ENCODE assay signal across 31 mouse cellular contexts in genomic region chr9:123486635-123487034, GRCm38 (mm10). TPM values are rescaled to one million over a fixed set of nuclear protein-coding genes. Genes with fewer than 3 reads are reported as not detected.
DNase-seq lines count a peak whose midpoint lies in the region; ATAC-seq and TF ChIP-seq lines count a peak whose summit lies in the region.
"Had no signal": no experiment of that assay in that cellular context is flagged by ENCODE, and none has a peak within 500 bp of the region (broad histone marks: within the 10 kb centered on the region; RNA-seq: fewer than 3 reads in every experiment).

No protein-coding gene starts in this region.

- H3K4me1 ChIP-seq in heart, embryonic 15.5 days (replicated peaks) = peaks cover 86% of the 10 kb centered on the region
- peaks cover 86% of the 10 kb centered on the region for H3K4me1 ChIP-seq in heart, embryonic 12.5 days (replicated peaks)
- peaks cover 34% of the 10 kb centered on the region for H3K4me1 ChIP-seq in embryonic facial prominence, embryonic 14.5 days (ENCODE audit: control insufficient read depth, insufficient read depth, low read length)
- H3K4me1 ChIP-seq in megakaryocyte, embryonic 14.5 days = peaks cover 90% of the 10 kb centered on the region

- ATAC-seq in heart, embryonic 15.5 days (replicated peaks; ENCODE audit: insufficient number of reproducible peaks, insufficient read depth, low FRiP score, low read depth) = no peak
- no peak for ATAC-seq in heart, embryonic 12.5 days (ENCODE audit: insufficient number of reproducible peaks, low FRiP score)
- ATAC-seq in embryonic facial prominence, embryonic 14.5 days (ENCODE audit: low read depth) = no peak
- no peak for ATAC-seq in granulocyte monocyte progenitor cell, adult 5-6 weeks (replicated peaks; ENCODE audit: poor library complexity, severe bottlenecking)
- ATAC-seq: forebrain, embryonic 13.5 days; inflammation-experienced regulatory T-cells, adult 6 months; midbrain, embryonic 16.5 days; Patski had no signal

- H3K4me3 ChIP-seq in gastrocnemius, adult 2 months = peak overlapping the region; percentile 50
- no peak overlapping the region for H3K4me3 ChIP-seq in heart, embryonic 15.5 days
- no peak overlapping the region for H3K4me3 ChIP-seq in heart, embryonic 12.5 days
- no peak overlapping the region for H3K4me3 ChIP-seq in embryonic facial prominence, embryonic 14.5 days (ENCODE audit: low read depth, low read length)
- H3K4me3 ChIP-seq in megakaryocyte, embryonic 14.5 days (replicated peaks) = peak overlapping the region; percentile 21
- H3K4me3 ChIP-seq: embryonic facial prominence, embryonic 15.5 days; forebrain, embryonic 13.5 days; hindbrain, embryonic 15.5 days; limb, embryonic 13.5 days had no signal

- H3K27me3 ChIP-seq in heart, embryonic 15.5 days = no peaks in the 10 kb centered on the region
- H3K27me3 ChIP-seq in heart, embryonic 12.5 days (replicated peaks) = no peaks in the 10 kb centered on the region
- no peaks in the 10 kb centered on the region for H3K27me3 ChIP-seq in embryonic facial prominence, embryonic 14.5 days (replicated peaks; ENCODE audit: control insufficient read depth, insufficient read depth, low read length)
- no peaks in the 10 kb centered on the region for H3K27me3 ChIP-seq in megakaryocyte, embryonic 14.5 days (replicated peaks)
- H3K27me3 ChIP-seq: embryonic facial prominence, embryonic 15.5 days; forebrain, embryonic 13.5 days; hindbrain, embryonic 15.5 days; limb, embryonic 13.5 days; Patski had no signal

- intact Hi-C loops in gastrocnemius, adult 2 months (cut with DNase I) = no loop called here

- peaks cover 15% of the 10 kb centered on the region for H3K36me3 ChIP-seq in heart, embryonic 15.5 days
- peaks cover 33% of the 10 kb centered on the region for H3K36me3 ChIP-seq in heart, embryonic 12.5 days
- H3K36me3 ChIP-seq in embryonic facial prominence, embryonic 14.5 days (ENCODE audit: control insufficient read depth, insufficient read depth, low read length) = peaks cover 32% of the 10 kb centered on the region; the same call in 1 of the 2 replicates
- H3K36me3 ChIP-seq in megakaryocyte, embryonic 14.5 days (replicated peaks; ENCODE audit: low read length) = peaks cover 71% of the 10 kb centered on the region
- H3K36me3 ChIP-seq: hindbrain, embryonic 15.5 days had no signal

- no peak overlapping the region for H3K9ac ChIP-seq in heart, embryonic 15.5 days
- no peak overlapping the region for H3K9ac ChIP-seq in heart, embryonic 12.5 days
- H3K9ac ChIP-seq in embryonic facial prominence, embryonic 14.5 days (ENCODE audit: low read depth, low read length) = peak overlapping the region; percentile 25; the same call in 1 of the 2 replicates
- H3K9ac ChIP-seq: embryonic facial prominence, embryonic 15.5 days; forebrain, embryonic 13.5 days; hindbrain, embryonic 15.5 days; limb, embryonic 13.5 days; liver, embryonic 14.5 days; lung, embryonic 14.5 days had no signal

- 70% methylated on average over 3 of the region's 3 CpGs for WGBS in heart, embryonic 15.5 days
- WGBS in heart, embryonic 12.5 days = 67% methylated on average over 3 of the region's 3 CpGs
- WGBS in embryonic facial prominence, embryonic 14.5 days = 58% methylated on average over 3 of the region's 3 CpGs

- H3K9me3 ChIP-seq in heart, embryonic 15.5 days (replicated peaks) = no peaks in the 10 kb centered on the region
- H3K9me3 ChIP-seq in heart, embryonic 12.5 days (replicated peaks) = no peaks in the 10 kb centered on the region
- H3K9me3 ChIP-seq in embryonic facial prominence, embryonic 14.5 days (ENCODE audit: control insufficient read depth, low read length) = no peaks in the 10 kb centered on the region
- H3K9me3 ChIP-seq in megakaryocyte, embryonic 14.5 days = no peaks in the 10 kb centered on the region
- H3K9me3 ChIP-seq: embryonic facial prominence, embryonic 15.5 days; forebrain, embryonic 13.5 days; hindbrain, embryonic 15.5 days; limb, embryonic 13.5 days had no signal

- H3K4me2 ChIP-seq in heart, embryonic 15.5 days = no peak overlapping the region
- no peak overlapping the region for H3K4me2 ChIP-seq in heart, embryonic 12.5 days
- H3K4me2 ChIP-seq in embryonic facial prominence, embryonic 14.5 days (ENCODE audit: low read depth, low read length) = no peak overlapping the region
- H3K4me2 ChIP-seq: embryonic facial prominence, embryonic 15.5 days; forebrain, embryonic 13.5 days; heart, embryonic 11.5 days; hindbrain, embryonic 15.5 days; limb, embryonic 13.5 days; lung, embryonic 14.5 days; midbrain, embryonic 11.5 days had no signal

- peak overlapping the region; percentile 96 for H3K27ac ChIP-seq in gastrocnemius, adult 2 months
- H3K27ac ChIP-seq in heart, embryonic 15.5 days = peak overlapping the region; percentile 6; the same call in 1 of the 2 replicates
- no peak overlapping the region for H3K27ac ChIP-seq in heart, embryonic 12.5 days (ENCODE audit: poor library complexity, severe bottlenecking)
- H3K27ac ChIP-seq in embryonic facial prominence, embryonic 14.5 days (replicated peaks; ENCODE audit: low read depth, low read length) = no peak overlapping the region; the same call in 1 of the 2 replicates
- H3K27ac ChIP-seq: embryonic facial prominence, embryonic 15.5 days; forebrain, embryonic 13.5 days; hindbrain, embryonic 15.5 days; kidney, postnatal 0 days; limb, embryonic 13.5 days; liver, embryonic 14.5 days had no signal

- TF ChIP-seq CTCF in gastrocnemius, adult 2 months (IDR thresholded peaks at IDR 0.05) = no peak

- no peak for DNase-seq in gastrocnemius, adult 2 months
- DNase-seq in gastrocnemius, postnatal 10 days = no peak
- DNase-seq in embryonic facial prominence, embryonic 14.5 days (ENCODE audit: low spot score) = no peak
- no peak for DNase-seq in urinary bladder, postnatal 25 days (ENCODE audit: low spot score)
- DNase-seq: adrenal gland, postnatal 14 days; cerebellum, adult 11-12 months; cerebellum, adult 9-11 months; embryo, embryonic 11 days; gastrocnemius, postnatal 25 days; kidney, adult 8-10 months; kidney, postnatal 4 days; lung, embryonic 14.5 days; lung, postnatal 14 days; right cerebral cortex, adult 18-20 months; thymus, adult 2 months; thymus, postnatal 4 days had no signal

RNA-seq across cellular contexts. Expression of gene Limd1, which starts 8.1 kb away (rescaled TPM):
- total RNA-seq in gastrocnemius, adult 2 months (2021) = 10 to 100 TPM; 31.5 to 41.1 TPM
- total RNA-seq in gastrocnemius, postnatal 10 days (2021) = 10 to 100 TPM; 34.7 to 35.3 TPM
- 50.3 and 56.1 TPM in 2 replicates for polyA plus RNA-seq in heart, embryonic 15.5 days (2015; fragmentation: Nextera tagmentation; extraction: Ambion mirVana)
- polyA plus RNA-seq in heart, embryonic 12.5 days (2016; fragmentation: Nextera tagmentation; extraction: Ambion mirVana) = 37.8 and 40.8 TPM in 2 replicates
- 54.0 and 56.5 TPM in 2 replicates for polyA plus RNA-seq in embryonic facial prominence, embryonic 14.5 days (2014; fragmentation: Nextera tagmentation; extraction: Ambion mirVana)
- polyA plus RNA-seq in megakaryocyte, embryonic 14.5 days (2012; ENCODE audit: insufficient read depth, low replicate concordance) = 5.0 and 8.8 TPM in 2 replicates
- 26.3 and 29.8 TPM in 2 replicates for total RNA-seq in granulocyte monocyte progenitor cell, adult 5-6 weeks (2014; fragmentation: Nextera tagmentation)
- total RNA-seq in granulocyte monocyte progenitor cell, adult 5-6 weeks (2017) = 24.4 and 26.2 TPM in 2 replicates

RNA-seq across cellular contexts. Expression of gene Sacm1l, which starts 42.9 kb away (rescaled TPM):
- total RNA-seq in gastrocnemius, adult 2 months (2021) = 10 to 100 TPM; 19.8 to 22.9 TPM
- 10 to 100 TPM; 21.7 to 24.0 TPM for total RNA-seq in gastrocnemius, postnatal 10 days (2021)
- 43.9 and 45.3 TPM in 2 replicates for polyA plus RNA-seq in heart, embryonic 15.5 days (2015; fragmentation: Nextera tagmentation; extraction: Ambion mirVana)
- polyA plus RNA-seq in heart, embryonic 12.5 days (2016; fragmentation: Nextera tagmentation; extraction: Ambion mirVana) = 48.2 and 54.3 TPM in 2 replicates
- 52.2 and 53.3 TPM in 2 replicates for polyA plus RNA-seq in embryonic facial prominence, embryonic 14.5 days (2014; fragmentation: Nextera tagmentation; extraction: Ambion mirVana)
- polyA plus RNA-seq in megakaryocyte, embryonic 14.5 days (2012; ENCODE audit: insufficient read depth, low replicate concordance) = 1.2 TPM in 1 of 2 replicates, not detected in the other
- total RNA-seq in granulocyte monocyte progenitor cell, adult 5-6 weeks (2014; fragmentation: Nextera tagmentation) = 25.8 and 32.2 TPM in 2 replicates
- 32.8 and 42.3 TPM in 2 replicates for total RNA-seq in granulocyte monocyte progenitor cell, adult 5-6 weeks (2017)

Comparison
In these comparisons a context has a peak if more than half of its experiments do, and no peak if none do; other contexts are left out.
1. H3K27ac ChIP-seq: peak in gastrocnemius, adult 2 months (single experiment) and heart, embryonic 15.5 days (single experiment); none in heart, embryonic 12.5 days (single experiment) and embryonic facial prominence, embryonic 14.5 days (single experiment).
2. H3K4me3 ChIP-seq: peak in gastrocnemius, adult 2 months (single experiment) and megakaryocyte, embryonic 14.5 days (single experiment); none in heart, embryonic 15.5 days (single experiment), heart, embryonic 12.5 days (single experiment) and embryonic facial prominence, embryonic 14.5 days (single experiment).
3. RNA of gene Sacm1l, which starts 42.9 kb away (polyA plus RNA-seq): 48.2 to 54.3 TPM in heart, embryonic 12.5 days, 52.2 to 53.3 TPM in embryonic facial prominence, embryonic 14.5 days and 43.9 to 45.3 TPM in heart, embryonic 15.5 days; 1.2 TPM in megakaryocyte, embryonic 14.5 days; every median in the first group is over 10 times any median in the second.